Comparison of ENCODE assay signal across 9 mouse cellular contexts in genomic region chr14:27741248-27741916, GRCm38 (mm10).
DNase-seq lines count a peak whose midpoint lies in the region; ATAC-seq lines count a peak whose summit lies in the region.
"Had no signal": no experiment of that assay in that cellular context is flagged by ENCODE, and none has a peak within 500 bp of the region (broad histone marks: within the 10 kb centered on the region; RNA-seq: fewer than 3 reads in every experiment).

No protein-coding gene starts in this region.

- H3K4me3 ChIP-seq in hindbrain, embryonic 10.5 days: no peak overlapping the region
- H3K4me3 ChIP-seq in hindbrain, embryonic 12.5 days: no peak overlapping the region
- no peak overlapping the region for H3K4me3 ChIP-seq in midbrain, embryonic 10.5 days
- H3K4me3 ChIP-seq: limb, embryonic 15.5 days had no signal

- peaks cover 11% of the 10 kb centered on the region; the same call in 1 of the 2 replicates for H3K4me1 ChIP-seq in hindbrain, embryonic 10.5 days (replicated peaks)
- H3K4me1 ChIP-seq in hindbrain, embryonic 12.5 days: peaks cover 13% of the 10 kb centered on the region; the same call in 1 of the 2 replicates
- peaks cover 45% of the 10 kb centered on the region for H3K4me1 ChIP-seq in midbrain, embryonic 10.5 days
- H3K4me1 ChIP-seq: limb, embryonic 15.5 days had no signal

- no peak overlapping the region for H3K27ac ChIP-seq in hindbrain, embryonic 10.5 days
- H3K27ac ChIP-seq in hindbrain, embryonic 12.5 days: no peak overlapping the region
- no peak overlapping the region for H3K27ac ChIP-seq in midbrain, embryonic 10.5 days (replicated peaks)
- H3K27ac ChIP-seq: limb, embryonic 15.5 days had no signal

- H3K9me3 ChIP-seq in hindbrain, embryonic 10.5 days: no peaks in the 10 kb centered on the region
- no peaks in the 10 kb centered on the region for H3K9me3 ChIP-seq in hindbrain, embryonic 12.5 days (replicated peaks)
- no peaks in the 10 kb centered on the region for H3K9me3 ChIP-seq in midbrain, embryonic 10.5 days (replicated peaks)
- H3K9me3 ChIP-seq: limb, embryonic 15.5 days had no signal

- H3K4me2 ChIP-seq in hindbrain, embryonic 12.5 days (replicated peaks): no peak overlapping the region
- H3K4me2 ChIP-seq: limb, embryonic 15.5 days had no signal

- 23% methylated on average over 3 of the region's 3 CpGs for WGBS in hindbrain, embryonic 10.5 days
- 30% methylated on average over 3 of the region's 3 CpGs for WGBS in hindbrain, embryonic 12.5 days
- 25% methylated on average over 3 of the region's 3 CpGs for WGBS in midbrain, embryonic 10.5 days

- no peak for ATAC-seq in hindbrain, embryonic 12.5 days (ENCODE audit: low FRiP score)
- 0 out of 2 replicates have a peak, but pooled peaks have one; percentile 45 for ATAC-seq in common myeloid progenitor, adult 5-6 weeks (replicated peaks; ENCODE audit: low read depth, poor library complexity, severe bottlenecking)

- H3K9ac ChIP-seq in hindbrain, embryonic 12.5 days: no peak overlapping the region
- H3K9ac ChIP-seq: limb, embryonic 15.5 days had no signal

- H3K36me3 ChIP-seq in hindbrain, embryonic 10.5 days: no peaks in the 10 kb centered on the region
- no peaks in the 10 kb centered on the region for H3K36me3 ChIP-seq in hindbrain, embryonic 12.5 days
- no peaks in the 10 kb centered on the region for H3K36me3 ChIP-seq in midbrain, embryonic 10.5 days
- H3K36me3 ChIP-seq: limb, embryonic 15.5 days had no signal

- DNase-seq in hindbrain, embryonic 10.5 days (ENCODE audit: low spot score): peak; percentile 63
- peak; percentile 65 to 68 for DNase-seq in adrenal gland, adult 18-20 months (ENCODE audit: low spot score in 2 of 2)
- DNase-seq in heart, postnatal 36 days: peak; percentile 50 to 69
- DNase-seq in left cerebral cortex, adult 11 months (ENCODE audit: low spot score): peak; percentile 52
- peak; percentile 55 for DNase-seq in midbrain, embryonic 10.5 days (ENCODE audit: low spot score)
- peak; percentile 59 for DNase-seq in telencephalon, adult 2 months (ENCODE audit: low read depth, low spot score)

- intact Hi-C loops in heart, postnatal 36 days (cut with DNase I): loop anchor here (1.0 to 10.0 kb wide), 3 partner anchors 145 to 554 kb away; no protein-coding TSS in a partner anchor

- H3K27me3 ChIP-seq in hindbrain, embryonic 10.5 days (ENCODE audit: insufficient read depth, poor library complexity, severe bottlenecking): no peaks in the 10 kb centered on the region
- no peaks in the 10 kb centered on the region for H3K27me3 ChIP-seq in hindbrain, embryonic 12.5 days
- H3K27me3 ChIP-seq in midbrain, embryonic 10.5 days (ENCODE audit: low read depth, poor library complexity, severe bottlenecking): no peaks in the 10 kb centered on the region
- H3K27me3 ChIP-seq: limb, embryonic 15.5 days had no signal
